In the genomic region with DNA sequence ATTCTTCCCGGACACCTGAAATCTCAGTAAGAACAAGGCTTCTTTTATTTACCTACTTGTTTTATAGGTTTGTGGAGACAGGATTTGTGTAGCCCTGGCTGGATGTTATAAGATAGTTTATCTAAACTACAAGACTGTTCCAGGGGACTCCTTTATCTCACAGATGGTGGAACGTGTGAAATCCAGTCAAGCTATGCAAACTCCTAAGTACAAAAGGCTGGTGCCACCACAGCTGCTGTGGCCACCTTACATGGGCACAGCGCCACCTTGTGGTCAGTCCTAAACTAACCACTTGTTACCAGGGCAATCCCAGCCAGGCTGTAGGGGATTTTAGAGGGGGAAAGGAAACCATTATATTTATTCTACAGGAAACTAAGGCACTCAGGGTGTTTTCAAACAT, we compare ENCODE assay signal across 9 mouse cellular contexts. TPM values are rescaled to one million over a fixed set of nuclear protein-coding genes. Genes with fewer than 3 reads are reported as not detected.
DNase-seq lines count a peak whose midpoint lies in the region; ATAC-seq and TF ChIP-seq lines count a peak whose summit lies in the region.
"Had no signal": no experiment of that assay in that cellular context is flagged by ENCODE, and none has a peak within 500 bp of the region (broad histone marks: within the 10 kb centered on the region; RNA-seq: fewer than 3 reads in every experiment).

No protein-coding gene starts in this region.

- peak; percentile 98 for DNase-seq in midbrain, embryonic 11.5 days (ENCODE audit: low spot score, missing footprints)
- peak; percentile 91 to 94 for DNase-seq in cerebellum, postnatal 10 days
- DNase-seq in frontal cortex, postnatal 36 days (ENCODE audit: low spot score in 2 of 2): peak; percentile 67 to 84
- DNase-seq in liver, embryonic 13.5 days: peak; percentile 67
- DNase-seq in telencephalon, adult 2 months (ENCODE audit: low read depth, low spot score): peak; percentile 60

- no peaks in the 10 kb centered on the region for H3K27me3 ChIP-seq in midbrain, embryonic 11.5 days (ENCODE audit: control insufficient read depth, insufficient read depth, low read length)
- H3K27me3 ChIP-seq in midbrain, embryonic 15.5 days (replicated peaks): no peaks in the 10 kb centered on the region
- H3K27me3 ChIP-seq in intestine, postnatal 0 days (replicated peaks; ENCODE audit: control insufficient read depth, insufficient read depth, low read length): no peaks in the 10 kb centered on the region
- no peaks in the 10 kb centered on the region for H3K27me3 ChIP-seq in liver, embryonic 13.5 days
- H3K27me3 ChIP-seq in neural tube, embryonic 14.5 days (ENCODE audit: control insufficient read depth, insufficient read depth, low read length): no peaks in the 10 kb centered on the region
- H3K27me3 ChIP-seq: embryonic facial prominence, embryonic 15.5 days had no signal

- peak; percentile 60 for ATAC-seq in midbrain, embryonic 11.5 days (ENCODE audit: low FRiP score)
- no peak for ATAC-seq in midbrain, embryonic 15.5 days (replicated peaks)
- ATAC-seq in intestine, postnatal 0 days: no peak; the same call in 1 of the 2 replicates
- no peak for ATAC-seq in liver, embryonic 13.5 days (ENCODE audit: low read depth)
- peak; percentile 48; the same call in 1 of the 2 replicates for ATAC-seq in neural tube, embryonic 14.5 days (ENCODE audit: low read depth)

- no peaks in the 10 kb centered on the region for H3K9me3 ChIP-seq in midbrain, embryonic 11.5 days (ENCODE audit: control insufficient read depth, low read length)
- H3K9me3 ChIP-seq in midbrain, embryonic 15.5 days: no peaks in the 10 kb centered on the region
- H3K9me3 ChIP-seq in intestine, postnatal 0 days (ENCODE audit: control insufficient read depth): no peaks in the 10 kb centered on the region
- H3K9me3 ChIP-seq in liver, embryonic 13.5 days (replicated peaks): no peaks in the 10 kb centered on the region
- no peaks in the 10 kb centered on the region for H3K9me3 ChIP-seq in neural tube, embryonic 14.5 days (ENCODE audit: control insufficient read depth, low read length)
- H3K9me3 ChIP-seq: embryonic facial prominence, embryonic 15.5 days had no signal

- H3K36me3 ChIP-seq in midbrain, embryonic 11.5 days (ENCODE audit: control insufficient read depth, insufficient read depth, low read length): peaks cover 26% of the 10 kb centered on the region
- H3K36me3 ChIP-seq in midbrain, embryonic 15.5 days (replicated peaks): peaks cover 32% of the 10 kb centered on the region
- peaks cover 45% of the 10 kb centered on the region for H3K36me3 ChIP-seq in intestine, postnatal 0 days (ENCODE audit: control insufficient read depth, insufficient read depth)
- peaks cover 84% of the 10 kb centered on the region for H3K36me3 ChIP-seq in liver, embryonic 13.5 days
- H3K36me3 ChIP-seq in neural tube, embryonic 14.5 days (ENCODE audit: control insufficient read depth, insufficient read depth, low read length): peaks cover 35% of the 10 kb centered on the region

- no peak overlapping the region; the same call in 1 of the 2 replicates for H3K27ac ChIP-seq in midbrain, embryonic 11.5 days (ENCODE audit: low read depth, low read length)
- H3K27ac ChIP-seq in midbrain, embryonic 15.5 days: no peak overlapping the region
- H3K27ac ChIP-seq in intestine, postnatal 0 days (ENCODE audit: low read depth, low read length): no peak overlapping the region
- 0 out of 2 replicates have a peak overlapping the region, but pooled peaks have one; percentile 21 for H3K27ac ChIP-seq in liver, embryonic 13.5 days
- H3K27ac ChIP-seq in neural tube, embryonic 14.5 days (ENCODE audit: low read depth, low read length): no peak overlapping the region
- H3K27ac ChIP-seq: embryonic facial prominence, embryonic 15.5 days had no signal

- H3K4me3 ChIP-seq in midbrain, embryonic 11.5 days (ENCODE audit: low read depth, low read length): no peak overlapping the region
- no peak overlapping the region for H3K4me3 ChIP-seq in midbrain, embryonic 15.5 days
- H3K4me3 ChIP-seq in intestine, postnatal 0 days (ENCODE audit: low read depth, low read length): no peak overlapping the region
- no peak overlapping the region for H3K4me3 ChIP-seq in liver, embryonic 13.5 days (replicated peaks)
- no peak overlapping the region for H3K4me3 ChIP-seq in neural tube, embryonic 14.5 days (ENCODE audit: low read depth, low read length)
- H3K4me3 ChIP-seq: embryonic facial prominence, embryonic 15.5 days had no signal

- WGBS in midbrain, embryonic 11.5 days: 30% methylated on average over 3 of the region's 3 CpGs
- 26% methylated on average over 3 of the region's 3 CpGs for WGBS in midbrain, embryonic 15.5 days
- 14% methylated on average over 3 of the region's 3 CpGs for WGBS in intestine, postnatal 0 days
- 25% methylated on average over 3 of the region's 3 CpGs for WGBS in liver, embryonic 13.5 days (ENCODE audit: insufficient replicate concordance)
- WGBS in neural tube, embryonic 14.5 days: 31% methylated on average over 3 of the region's 3 CpGs

- peaks cover 8% of the 10 kb centered on the region for H3K4me1 ChIP-seq in midbrain, embryonic 11.5 days (ENCODE audit: control insufficient read depth, insufficient read depth, low read length)
- peaks cover 11% of the 10 kb centered on the region for H3K4me1 ChIP-seq in midbrain, embryonic 15.5 days
- H3K4me1 ChIP-seq in intestine, postnatal 0 days (replicated peaks; ENCODE audit: control insufficient read depth, insufficient read depth, low read length): no peaks in the 10 kb centered on the region
- peaks cover 46% of the 10 kb centered on the region for H3K4me1 ChIP-seq in liver, embryonic 13.5 days (replicated peaks)
- H3K4me1 ChIP-seq in neural tube, embryonic 14.5 days (ENCODE audit: control insufficient read depth, insufficient read depth, low read length): peaks cover 8% of the 10 kb centered on the region; the same call in 1 of the 2 replicates

- no peak overlapping the region for H3K9ac ChIP-seq in midbrain, embryonic 11.5 days (ENCODE audit: low read length)
- no peak overlapping the region for H3K9ac ChIP-seq in midbrain, embryonic 15.5 days
- H3K9ac ChIP-seq in intestine, postnatal 0 days (ENCODE audit: low read depth, low read length): no peak overlapping the region
- H3K9ac ChIP-seq in liver, embryonic 13.5 days: no peak overlapping the region
- H3K9ac ChIP-seq in neural tube, embryonic 14.5 days (replicated peaks; ENCODE audit: low read depth, low read length): no peak overlapping the region
- H3K9ac ChIP-seq: embryonic facial prominence, embryonic 15.5 days had no signal

- no peak overlapping the region for H3K4me2 ChIP-seq in midbrain, embryonic 11.5 days
- no peak overlapping the region for H3K4me2 ChIP-seq in midbrain, embryonic 15.5 days
- H3K4me2 ChIP-seq in intestine, postnatal 0 days (replicated peaks; ENCODE audit: low read depth): no peak overlapping the region
- H3K4me2 ChIP-seq in liver, embryonic 13.5 days: no peak overlapping the region
- H3K4me2 ChIP-seq in neural tube, embryonic 14.5 days (ENCODE audit: low read depth, low read length): no peak overlapping the region
- H3K4me2 ChIP-seq: embryonic facial prominence, embryonic 15.5 days had no signal

- peak; percentile 96 for TF ChIP-seq CTCF in intestine, postnatal 0 days (IDR thresholded peaks at IDR 0.05; ENCODE audit: low read depth)

RNA-seq across cellular contexts. Expression of a gene that starts 5.1 kb away (rescaled TPM):
- 334 and 352 TPM in 2 replicates for polyA plus RNA-seq in midbrain, embryonic 11.5 days (2014; fragmentation: Nextera tagmentation; extraction: Ambion mirVana)
- polyA plus RNA-seq in midbrain, embryonic 15.5 days (2015; fragmentation: Nextera tagmentation; extraction: Ambion mirVana): 324 and 334 TPM in 2 replicates
- 339 and 369 TPM in 2 replicates for polyA plus RNA-seq in intestine, postnatal 0 days (2015; fragmentation: Nextera tagmentation; extraction: Ambion mirVana)
- polyA plus RNA-seq in liver, embryonic 13.5 days (2015; fragmentation: Nextera tagmentation; extraction: Ambion mirVana): 332 and 375 TPM in 2 replicates
- 331 and 349 TPM in 2 replicates for polyA plus RNA-seq in neural tube, embryonic 14.5 days (2014; fragmentation: Nextera tagmentation; extraction: Ambion mirVana)

RNA-seq across cellular contexts. Expression of a gene that starts 5.2 kb away (rescaled TPM):
- polyA plus RNA-seq in midbrain, embryonic 11.5 days (2014; fragmentation: Nextera tagmentation; extraction: Ambion mirVana): 121 and 128 TPM in 2 replicates
- 25.5 and 27.8 TPM in 2 replicates for polyA plus RNA-seq in midbrain, embryonic 15.5 days (2015; fragmentation: Nextera tagmentation; extraction: Ambion mirVana)
- 30.4 and 33.0 TPM in 2 replicates for polyA plus RNA-seq in intestine, postnatal 0 days (2015; fragmentation: Nextera tagmentation; extraction: Ambion mirVana)
- 190 and 208 TPM in 2 replicates for polyA plus RNA-seq in liver, embryonic 13.5 days (2015; fragmentation: Nextera tagmentation; extraction: Ambion mirVana)
- 18.0 and 21.0 TPM in 2 replicates for polyA plus RNA-seq in neural tube, embryonic 14.5 days (2014; fragmentation: Nextera tagmentation; extraction: Ambion mirVana)

RNA-seq across cellular contexts. Expression of a gene that starts 16.0 kb away (rescaled TPM):
- polyA plus RNA-seq in midbrain, embryonic 11.5 days (2014; fragmentation: Nextera tagmentation; extraction: Ambion mirVana): 152 and 155 TPM in 2 replicates
- 175 and 182 TPM in 2 replicates for polyA plus RNA-seq in midbrain, embryonic 15.5 days (2015; fragmentation: Nextera tagmentation; extraction: Ambion mirVana)
- 26.9 and 29.8 TPM in 2 replicates for polyA plus RNA-seq in intestine, postnatal 0 days (2015; fragmentation: Nextera tagmentation; extraction: Ambion mirVana)
- polyA plus RNA-seq in liver, embryonic 13.5 days (2015; fragmentation: Nextera tagmentation; extraction: Ambion mirVana): 60.2 and 77.5 TPM in 2 replicates
- 148 and 165 TPM in 2 replicates for polyA plus RNA-seq in neural tube, embryonic 14.5 days (2014; fragmentation: Nextera tagmentation; extraction: Ambion mirVana)

RNA-seq across cellular contexts. Expression of a gene that starts 41.8 kb away (rescaled TPM):
- 1.4 and 1.7 TPM in 2 replicates for polyA plus RNA-seq in midbrain, embryonic 11.5 days (2014; fragmentation: Nextera tagmentation; extraction: Ambion mirVana)
- 0.62 and 0.79 TPM in 2 replicates for polyA plus RNA-seq in midbrain, embryonic 15.5 days (2015; fragmentation: Nextera tagmentation; extraction: Ambion mirVana)
- 4.1 and 4.5 TPM in 2 replicates for polyA plus RNA-seq in intestine, postnatal 0 days (2015; fragmentation: Nextera tagmentation; extraction: Ambion mirVana)
- polyA plus RNA-seq in liver, embryonic 13.5 days (2015; fragmentation: Nextera tagmentation; extraction: Ambion mirVana): 3.2 and 3.4 TPM in 2 replicates
- polyA plus RNA-seq in neural tube, embryonic 14.5 days (2014; fragmentation: Nextera tagmentation; extraction: Ambion mirVana): 0.76 and 0.95 TPM in 2 replicates

Comparison
In these comparisons a context has a peak if more than half of its experiments do, and no peak if none do; other contexts are left out.
1. ATAC-seq: peak in midbrain, embryonic 11.5 days (single experiment) and neural tube, embryonic 14.5 days (single experiment); none in midbrain, embryonic 15.5 days (single experiment), intestine, postnatal 0 days (single experiment) and liver, embryonic 13.5 days (single experiment).
2. Peak in every context shown above with its lines, with median percentiles within 50 percentile points of each other: DNase-seq.